Mouse (Mus musculus) brown adipose tissue, adult 24 weeks (tissue): Measurements from ENCODE around the gene Bnip2. TPM values are rescaled to one million over a fixed set of nuclear protein-coding genes. Genes with fewer than 3 reads are reported as not detected.

ENCODE experiments used
- H3K27ac ChIP-seq: fragments of 200-500 bp; replicated peaks from 2 replicates; pipeline ENCODE4 v1.5.1; 2012; ENCODE audit warnings: low read depth, mild to moderate bottlenecking, low read length
- H3K4me1 ChIP-seq: fragments of 200-500 bp; 2 replicates; pipeline ENCODE4 v1.6.1; 2012; ENCODE audit warnings: low read length, mixed read lengths; ENCODE audit not compliant: control insufficient read depth, insufficient read depth, insufficient read length
- H3K4me3 ChIP-seq: fragments of 200-500 bp; 2 replicates; pipeline ENCODE4 v1.5.1; 2012; ENCODE audit warnings: low read depth, mild to moderate bottlenecking, low read length, moderate library complexity; ENCODE audit not compliant: insufficient read depth
- polyA plus RNA-seq: library from polyadenylated mRNA; stranded (reverse); fragments of >200 nt; gene quantifications from 2 replicates; pipeline ENCODE4 v1.2.4, GENCODE M21; 2012; ENCODE audit not compliant: missing spikeins, insufficient read depth, insufficient read length

The Bnip2 gene
- polyA plus RNA-seq, 1 experiment = 68.1 TPM

DNA sequence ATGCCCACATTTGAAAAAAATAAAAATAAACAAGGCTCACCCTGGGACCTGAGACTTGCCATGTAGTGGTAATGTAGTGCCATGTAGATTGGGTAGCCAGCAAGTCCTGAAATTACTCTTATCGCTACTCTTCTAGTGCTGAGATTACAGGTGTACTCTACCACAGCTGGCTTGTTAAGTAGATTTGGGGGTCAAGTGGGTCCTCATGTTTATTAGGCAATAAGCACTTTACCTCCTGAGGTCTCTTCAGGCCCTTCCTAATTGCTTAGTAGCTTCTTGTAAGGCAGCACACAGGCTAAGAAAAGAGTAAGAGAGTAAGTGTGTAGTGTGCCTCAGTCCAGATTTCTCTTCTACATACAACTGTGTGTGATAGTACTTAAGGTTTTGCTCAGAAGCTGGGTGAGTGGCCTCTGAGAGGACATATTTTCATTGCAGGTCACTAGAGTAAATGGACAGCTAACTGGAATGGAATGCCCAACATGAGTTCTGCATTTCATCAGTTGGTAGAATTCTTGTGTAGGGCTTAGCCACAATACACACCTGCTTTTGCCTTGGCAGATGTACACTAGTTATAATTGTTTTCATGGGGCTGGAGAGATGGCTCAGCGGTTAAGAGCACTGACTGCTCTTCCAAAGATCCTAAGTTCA, 36.2 kb downstream of the Bnip2 start:
- H3K27ac ChIP-seq = no peak overlapping the region
- H3K4me3 ChIP-seq = no peak overlapping the region
- no peaks in the 10 kb centered on the region for H3K4me1 ChIP-seq

DNA sequence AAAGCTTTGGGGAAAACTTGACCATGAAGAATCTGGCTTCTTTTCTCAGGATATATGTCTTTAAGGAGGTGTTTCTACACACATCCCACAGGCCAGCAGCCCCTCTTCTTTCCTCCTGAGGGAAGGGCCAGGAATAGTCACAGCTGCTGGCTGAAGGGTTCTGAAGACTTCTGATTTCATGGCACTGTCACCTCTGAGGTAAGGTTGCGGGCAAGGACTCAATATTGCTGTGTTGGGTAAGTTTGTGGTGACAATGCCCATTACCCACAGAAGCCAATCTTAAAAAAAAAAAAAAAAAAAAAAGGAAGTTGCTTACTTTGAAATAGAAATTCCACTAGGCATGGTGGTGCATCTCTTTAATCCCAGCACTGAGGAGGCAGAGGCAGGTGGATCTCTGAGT, 42.9 kb downstream of the Bnip2 start:
- Histone ChIP-seq H3K27ac (no peak overlapping the region), H3K4me1 (no peaks in the 10 kb centered on the region), H3K4me3 (no peak overlapping the region)

DNA sequence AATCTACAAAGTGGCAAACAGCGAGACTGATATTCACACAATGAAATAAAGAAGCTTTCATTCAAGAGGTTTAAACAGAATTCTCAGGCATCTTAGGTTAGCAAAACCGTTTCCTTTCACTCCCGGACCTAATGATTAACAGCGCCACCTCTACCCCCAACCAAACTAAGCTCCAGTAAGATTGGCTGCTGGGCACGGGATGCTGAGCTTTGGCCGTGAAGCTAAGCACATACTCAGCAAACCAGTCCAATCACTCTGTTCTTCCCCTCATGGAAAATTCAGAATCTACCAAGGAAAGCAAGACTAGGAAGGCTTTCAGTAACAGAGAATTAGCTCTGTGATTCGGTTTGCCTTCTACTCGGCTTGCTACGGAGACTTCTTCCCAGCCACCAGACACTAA, 43.8 kb downstream of the Bnip2 start:
- H3K4me1 ChIP-seq = no peaks in the 10 kb centered on the region
- H3K4me3 ChIP-seq = no peak overlapping the region
- no peak overlapping the region for H3K27ac ChIP-seq

DNA sequence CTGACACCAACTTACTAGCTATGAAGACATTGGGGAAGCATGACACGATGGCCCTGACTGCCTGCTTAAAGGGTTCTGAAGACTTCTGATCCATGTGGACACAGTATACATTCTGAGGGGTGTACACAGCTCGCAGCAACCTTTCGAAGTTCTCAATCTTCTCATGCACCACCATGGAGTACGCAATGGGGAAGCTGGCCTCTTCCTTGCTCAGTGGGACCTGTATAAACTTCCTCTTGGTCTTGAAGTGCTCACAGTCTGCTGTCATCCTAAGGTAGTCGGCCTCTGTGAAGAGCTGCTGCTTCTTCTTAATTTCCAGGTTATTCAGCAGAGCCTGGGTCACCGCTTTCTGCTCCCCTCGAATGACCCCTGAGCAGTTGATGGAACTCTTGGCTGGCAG, 45.4 kb downstream of the Bnip2 start:
- Histone ChIP-seq H3K4me3 (no peak overlapping the region), H3K27ac (no peak overlapping the region), H3K4me1 (no peaks in the 10 kb centered on the region)

DNA sequence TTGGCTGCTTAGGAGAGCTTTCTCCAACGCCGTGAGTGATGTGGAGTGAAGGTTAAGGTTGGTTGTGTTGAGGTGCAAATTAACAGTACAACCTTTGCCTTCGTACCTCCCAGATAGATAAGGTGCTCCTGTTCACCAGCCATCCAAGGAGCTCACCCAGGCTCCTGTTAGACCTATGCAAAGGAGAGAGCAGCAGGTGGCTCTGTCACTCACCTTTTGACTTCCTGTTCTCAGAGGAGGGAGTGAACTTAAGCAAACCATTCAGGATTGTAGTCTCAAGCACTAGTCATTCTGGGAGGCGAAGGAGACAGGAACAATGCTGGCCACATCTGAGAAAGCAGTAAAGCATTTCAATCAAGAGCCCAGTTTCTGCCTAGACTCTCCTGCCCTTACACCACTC, 47.4 kb downstream of the Bnip2 start:
- Histone ChIP-seq H3K4me1 (no peaks in the 10 kb centered on the region), H3K27ac (no peak overlapping the region), H3K4me3 (no peak overlapping the region)

DNA sequence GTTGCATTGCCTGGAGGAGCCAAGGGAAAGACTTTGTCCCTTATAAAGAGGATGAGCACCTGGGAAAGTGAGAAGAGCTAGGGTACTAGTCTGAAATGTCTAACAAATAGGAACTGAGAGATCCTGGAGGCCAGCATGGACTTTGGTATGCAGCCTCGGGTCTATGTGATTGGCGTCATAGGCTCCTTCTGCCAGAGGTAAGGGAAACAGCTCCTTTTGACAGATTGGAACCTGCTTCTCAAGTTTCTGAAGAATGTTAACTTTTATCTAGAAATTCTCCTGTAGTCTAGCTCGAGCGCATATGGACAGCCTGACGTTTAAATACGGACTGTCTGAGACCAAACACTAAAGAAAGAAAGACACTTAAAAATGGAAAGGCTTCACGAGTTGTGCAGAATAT, 48.7 kb downstream of the Bnip2 start, which contains the start of gene Gcnt3:
TSS of gene Gcnt3 (minus strand) at position 101 of the 400 bp plus-strand sequence.
- no peaks in the 10 kb centered on the region for H3K4me1 ChIP-seq
- no peak within 1 kb of the TSS for H3K4me3 ChIP-seq
- no peak within 1 kb of the TSS for H3K27ac ChIP-seq

DNA sequence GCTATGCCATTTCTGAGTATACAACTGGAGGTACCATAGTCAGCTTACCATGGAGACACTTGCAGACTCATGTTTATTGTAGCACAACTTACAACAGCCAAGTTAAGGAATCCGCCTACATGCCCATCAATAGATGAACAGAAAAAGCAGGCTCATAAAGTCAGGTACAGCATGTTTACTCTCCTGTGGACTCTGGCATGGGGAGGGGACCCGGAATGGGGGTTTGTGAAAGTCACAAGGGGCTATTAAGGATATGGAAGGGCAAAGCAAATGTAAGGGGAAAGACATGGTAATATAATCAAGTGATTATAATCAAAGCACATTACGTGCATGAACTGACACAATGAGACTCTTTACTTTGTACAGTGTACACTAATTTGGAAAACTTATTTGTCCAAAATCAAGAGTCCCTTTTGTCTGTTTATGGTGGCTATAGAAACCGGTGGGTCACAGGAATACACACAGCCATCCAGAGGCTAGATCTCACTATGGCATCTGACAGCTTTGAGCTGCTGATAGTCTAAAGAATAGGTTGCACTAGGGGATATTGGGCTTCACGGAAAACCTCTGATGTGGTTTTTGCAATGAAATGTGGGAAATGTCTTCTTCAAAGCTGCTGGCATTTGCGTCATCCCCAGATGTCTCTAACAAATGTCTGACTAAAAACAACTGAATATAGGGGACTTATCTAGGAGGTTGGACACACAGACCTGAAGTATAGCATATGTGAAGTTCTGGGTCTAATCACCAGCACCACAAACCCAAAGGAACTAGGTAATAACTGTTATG, 50.5 kb downstream of the Bnip2 start:
- Histone ChIP-seq H3K27ac (no peak overlapping the region), H3K4me1 (no peaks in the 10 kb centered on the region), H3K4me3 (no peak overlapping the region)

DNA sequence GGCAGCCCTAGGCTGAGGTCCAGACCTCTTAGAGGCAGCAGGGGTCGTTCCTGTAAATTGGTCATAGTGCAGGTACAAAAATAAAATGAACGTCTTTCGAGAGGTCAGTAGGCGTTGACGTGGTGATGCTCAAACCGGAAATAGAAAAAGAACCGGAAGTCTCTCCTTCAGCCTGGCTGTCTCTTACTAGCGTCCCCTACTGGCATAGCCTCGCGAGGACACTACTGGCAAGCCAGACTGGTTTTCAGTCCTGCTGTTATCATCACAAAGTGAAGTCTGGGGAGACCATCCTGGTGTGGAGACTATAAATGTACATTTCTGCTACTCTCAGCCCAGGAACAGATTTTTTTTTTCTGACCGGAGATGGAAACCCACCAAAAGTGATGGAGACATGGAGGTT, 51.3 kb downstream of the Bnip2 start:
- Histone ChIP-seq H3K4me1 (no peaks in the 10 kb centered on the region), H3K4me3 (no peak overlapping the region), H3K27ac (no peak overlapping the region)

DNA sequence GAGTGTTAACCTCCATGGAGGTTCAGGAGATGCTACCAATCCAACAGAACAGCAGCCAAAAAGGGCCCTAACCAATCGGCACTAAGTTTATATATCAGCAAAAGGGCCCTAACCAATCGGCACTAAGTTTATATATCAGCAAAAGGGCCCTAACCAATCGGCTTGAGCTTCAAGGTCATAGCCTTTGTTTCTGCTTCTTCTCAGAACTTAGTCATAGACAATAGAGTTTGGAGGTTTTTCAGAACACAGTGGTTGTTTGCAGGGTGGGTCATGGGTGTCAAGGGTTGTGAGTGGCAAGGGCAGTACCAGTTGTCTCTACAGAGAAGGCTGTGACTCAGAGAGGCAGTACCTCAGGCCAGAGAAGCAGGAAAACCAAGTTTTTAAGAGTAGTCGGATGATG, 52.9 kb downstream of the Bnip2 start:
- Histone ChIP-seq H3K4me1 (no peaks in the 10 kb centered on the region), H3K27ac (no peak overlapping the region), H3K4me3 (no peak overlapping the region)

DNA sequence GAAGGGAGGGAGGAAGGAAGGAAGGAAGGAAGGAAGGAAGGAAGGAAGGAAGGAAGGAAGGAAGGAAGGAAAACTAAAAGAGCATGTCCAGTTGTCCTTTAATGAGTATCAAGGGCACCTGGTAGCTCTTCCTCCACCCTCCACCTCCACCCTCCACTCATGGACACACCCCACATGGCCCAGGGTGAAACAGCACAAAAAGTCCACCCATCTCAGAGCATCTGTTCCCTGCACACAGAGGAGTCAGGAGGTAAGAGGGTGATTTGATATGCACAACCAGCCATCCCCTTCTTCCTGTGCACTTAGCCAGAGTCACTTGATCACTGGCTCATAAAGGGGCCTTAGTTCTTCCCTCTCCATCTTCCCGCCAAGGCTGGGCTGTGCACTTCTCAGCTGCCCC, 53.7 kb downstream of the Bnip2 start:
- Histone ChIP-seq H3K4me1 (no peaks in the 10 kb centered on the region), H3K4me3 (no peak overlapping the region), H3K27ac (no peak overlapping the region)

DNA sequence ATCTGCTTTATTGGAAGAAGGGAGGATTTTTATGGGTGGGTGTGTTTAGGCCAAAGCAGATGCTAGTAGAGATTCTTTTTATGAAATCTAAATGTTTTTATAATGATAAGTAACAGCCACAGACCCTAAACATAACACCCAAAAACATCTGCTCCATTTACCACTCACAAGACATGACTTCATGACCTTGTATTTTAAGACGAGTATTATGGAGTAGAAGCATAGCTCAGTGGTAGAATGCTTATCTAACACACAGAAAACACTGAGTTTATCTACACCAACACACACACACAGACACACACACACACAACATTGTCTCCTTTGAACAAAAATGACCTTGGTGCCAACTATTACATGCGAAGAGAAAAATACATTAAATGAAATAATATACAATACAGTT, 55.6 kb downstream of the Bnip2 start:
- no peak overlapping the region for H3K27ac ChIP-seq

DNA sequence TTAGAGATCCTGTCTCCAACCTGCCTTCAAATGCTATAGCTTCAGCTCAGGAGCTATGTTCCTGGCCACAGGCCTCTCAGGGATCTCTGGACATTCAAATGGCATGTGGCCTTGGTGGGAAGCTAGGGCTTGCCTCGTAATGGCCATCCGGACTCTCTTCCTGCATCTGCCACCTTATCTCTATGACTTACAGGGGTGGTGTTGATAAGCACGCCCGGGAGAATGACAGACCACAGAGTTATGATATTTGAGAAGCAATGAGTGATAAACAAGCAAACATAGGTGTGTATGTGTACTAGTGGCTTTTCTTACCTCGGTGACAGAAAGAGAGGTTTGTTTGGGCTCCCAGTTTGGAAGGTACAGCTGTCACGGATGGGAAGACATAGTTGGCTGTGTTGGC, 57.0 kb downstream of the Bnip2 start:
- no peak overlapping the region for H3K27ac ChIP-seq
- no peak overlapping the region for H3K4me3 ChIP-seq
- no peaks in the 10 kb centered on the region for H3K4me1 ChIP-seq

More for the DNA sequence above, 55.6 kb downstream of the Bnip2 start:
- no peak overlapping the region for H3K4me3 ChIP-seq
- H3K4me1 ChIP-seq = no peaks in the 10 kb centered on the region

DNA sequence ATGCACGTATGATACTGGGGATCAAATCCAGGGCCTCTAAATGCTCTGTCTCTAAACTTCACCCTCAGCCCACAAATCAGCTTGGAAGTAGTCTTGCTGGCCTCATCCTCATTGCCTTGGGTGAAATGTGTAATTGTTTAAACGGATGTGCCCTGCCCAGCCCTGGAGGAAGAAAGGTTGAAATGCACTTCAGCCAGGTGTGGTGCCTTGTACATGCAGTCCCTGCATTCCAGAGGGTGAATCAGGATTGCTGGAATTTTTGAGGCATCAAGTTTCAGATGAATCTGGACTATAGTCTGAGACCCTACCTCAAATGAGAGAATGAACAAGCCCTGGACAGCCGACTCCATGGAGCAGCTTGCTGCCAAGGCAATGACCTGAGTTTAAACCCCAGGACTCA, 58.6 kb downstream of the Bnip2 start:
- H3K4me3 ChIP-seq = no peak overlapping the region
- no peak overlapping the region for H3K27ac ChIP-seq
- H3K4me1 ChIP-seq = no peaks in the 10 kb centered on the region

DNA sequence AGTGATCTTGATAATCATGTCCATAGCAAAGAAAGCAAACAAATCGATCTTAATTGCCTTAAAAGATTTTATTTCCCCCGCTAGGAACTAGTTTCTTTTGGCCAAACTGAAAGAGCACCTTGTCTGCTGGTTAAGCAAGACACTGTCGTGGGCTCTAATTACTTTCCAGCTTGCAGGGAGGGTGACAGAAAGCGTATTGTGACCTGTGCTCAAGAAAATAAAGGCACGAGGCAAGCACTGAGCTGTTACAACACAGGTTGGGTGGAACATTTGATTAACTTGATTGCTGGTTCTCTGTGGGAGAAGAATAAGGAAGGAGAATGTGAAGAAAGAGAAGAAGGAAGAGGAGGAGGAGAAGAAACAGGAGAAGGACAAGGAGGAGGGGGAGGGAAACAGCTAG, 59.0 kb downstream of the Bnip2 start:
- H3K27ac ChIP-seq = no peak overlapping the region
- H3K4me3 ChIP-seq = no peak overlapping the region
- H3K4me1 ChIP-seq = no peaks in the 10 kb centered on the region

DNA sequence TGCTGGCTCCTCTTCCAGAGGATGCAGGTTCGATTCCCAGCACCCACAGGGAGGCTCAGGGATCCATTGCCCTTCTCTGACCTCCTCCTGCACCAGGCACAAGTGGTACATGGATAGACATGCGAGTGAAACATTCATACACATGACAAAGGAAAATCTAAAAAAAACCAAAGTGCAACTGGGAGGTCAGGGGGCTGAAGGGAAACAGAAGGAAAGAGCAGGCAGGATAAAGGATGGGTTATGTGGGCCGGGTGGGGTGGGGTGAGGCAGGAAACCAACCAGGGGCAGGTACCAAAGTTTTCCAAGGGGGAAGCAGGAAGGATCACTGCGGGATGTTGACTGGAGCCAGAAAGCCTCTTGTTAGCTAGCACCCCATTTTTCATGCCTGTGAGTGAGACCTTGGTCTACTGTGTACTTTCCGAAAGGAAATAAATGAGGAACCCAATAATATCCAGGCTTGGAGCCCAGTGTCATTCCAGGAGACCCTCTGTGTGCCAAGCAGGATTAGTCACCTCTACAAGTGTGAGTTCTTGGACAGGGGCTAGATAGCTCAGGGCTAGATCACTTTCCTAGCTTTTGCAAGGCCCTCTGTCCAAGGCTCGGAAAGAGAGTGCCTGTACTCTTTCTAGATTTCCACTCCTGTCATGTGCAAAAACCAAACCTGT, 59.6 kb downstream of the Bnip2 start:
- Histone ChIP-seq H3K4me3 (no peak overlapping the region), H3K27ac (no peak overlapping the region)

DNA sequence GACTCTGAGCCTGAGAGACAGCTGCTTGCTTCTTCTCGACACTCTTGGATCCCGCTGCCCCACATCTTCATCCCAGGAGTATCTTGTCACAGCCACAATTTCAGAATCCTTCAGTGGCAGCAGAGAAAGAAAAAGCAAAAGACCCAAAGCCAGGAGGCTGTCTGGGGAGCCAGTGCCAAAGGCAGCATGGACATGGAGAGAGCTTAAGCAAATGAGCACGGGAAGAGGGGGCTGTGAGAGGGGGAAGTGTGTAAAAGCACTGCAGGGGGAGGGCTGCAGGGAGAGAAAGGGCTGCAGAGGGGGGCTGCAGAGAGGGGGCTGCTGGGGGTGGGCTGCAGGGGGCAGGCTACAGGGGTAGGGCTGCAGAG, 60.1 kb downstream of the Bnip2 start:
- no peak overlapping the region for H3K27ac ChIP-seq
- no peaks in the 10 kb centered on the region for H3K4me1 ChIP-seq
- H3K4me3 ChIP-seq = no peak overlapping the region

More for the DNA sequence above, 59.6 kb downstream of the Bnip2 start:
- H3K4me1 ChIP-seq = no peaks in the 10 kb centered on the region
